Mouse (Mus musculus) kidney, adult 2 months (tissue): ENCODE measurements around the gene Kcnj1.

Experiments
- CTCF ChIP-seq: fragments of 200-500 bp; conservative IDR thresholded peaks from 2 replicates; pipeline ENCODE4 v1.5.1; 2011; ENCODE audit warnings: low read depth, mild to moderate bottlenecking, control low read depth, low read length, moderate library complexity, mixed read lengths; ENCODE audit not compliant: insufficient read depth, insufficient read length
- POLR2A ChIP-seq: fragments of 200-500 bp; IDR thresholded peaks from one replicate; pipeline ENCODE4 v1.6.1; 2011; ENCODE audit warnings: low read depth, low read length, control low read depth

- TF ChIP-seq CTCF (no peak), POLR2A (no peak)
Observed at GRCm38 (mm10) chr9:32328777-32329176, 43.5 kb upstream of the Kcnj1 start.
